Mouse (Mus musculus): ENCODE data around the gene Krt6b. TPM values are rescaled to one million over a fixed set of nuclear protein-coding genes. Genes with fewer than 3 reads are reported as not detected.

Gene Krt6b
- total RNA-seq, 2 experiments from 2014 or later: not detected

Small RNAs within 50 kb of the gene (microRNA-seq; reads per million reads assigned to microRNA genes)
- 0 reads per million in 2 experiments for gene Gm44323
- 0 reads per million in 2 experiments for gene Gm44342
- gene Gm44383: 0 reads per million in 2 experiments
- 0 reads per million in 2 experiments for gene Gm44479

Other genes with a start within 250 kb of the Krt6b start
- under 1 TPM; 0.18 to 0.81 TPM for gene Krt87, start 241.5 kb downstream of the Krt6b start, total RNA-seq (2021)
- not detected for gene Krt88, start 232.5 kb downstream of the Krt6b start, total RNA-seq (2021)
- not detected for gene Krt81, start 216.5 kb downstream of the Krt6b start, total RNA-seq (2021)
- not detected for gene Krt86, start 206.8 kb downstream of the Krt6b start, total RNA-seq (2021)
- gene Krt83, start 188.8 kb downstream of the Krt6b start, total RNA-seq (2021): not detected
- gene Gm49425, start 163.0 kb downstream of the Krt6b start, total RNA-seq (2021): not detected
- gene Krt84, start 147.5 kb downstream of the Krt6b start, total RNA-seq (2021): not detected
- not detected for gene Krt82, start 129.6 kb downstream of the Krt6b start, total RNA-seq (2021)
- gene Krt90, start 117.3 kb downstream of the Krt6b start, total RNA-seq (2021): under 1 TPM; 0.14 to 0.16 TPM
- under 1 TPM in 1 of 2 experiments, not detected in 1; 0.14 TPM for gene Krt75, start 106.4 kb downstream of the Krt6b start, total RNA-seq (2021)
- gene Gm5414, start 52.1 kb downstream of the Krt6b start, total RNA-seq (2021): not detected
- gene Gm5478, start 32.9 kb downstream of the Krt6b start, total RNA-seq (2021): not detected
- gene Krt6a, start 14.0 kb upstream of the Krt6b start, total RNA-seq (2021): not detected
- under 1 TPM; 0.33 to 0.48 TPM for gene Krt5, start 32.6 kb upstream of the Krt6b start, total RNA-seq (2021)
- gene Krt71, start 62.8 kb upstream of the Krt6b start, total RNA-seq (2021): not detected
- not detected for gene Krt72, start 106.2 kb upstream of the Krt6b start, total RNA-seq (2021)
- gene Krt73, start 122.1 kb upstream of the Krt6b start, total RNA-seq (2021): 1 to 10 TPM; 7.7 to 8.2 TPM
- 1 to 10 TPM; 2.6 to 3.7 TPM for gene Krt2, start 137.9 kb upstream of the Krt6b start, total RNA-seq (2021)
- 1 to 10 TPM; 3.4 to 4.4 TPM for gene Krt1, start 170.5 kb upstream of the Krt6b start, total RNA-seq (2021)
- gene Krt77, start 189.4 kb upstream of the Krt6b start, total RNA-seq (2021): 1 to 10 TPM; 7.2 to 9.4 TPM
- not detected for gene Krt76, start 212.6 kb upstream of the Krt6b start, total RNA-seq (2021)
- not detected for gene Krt4, start 244.4 kb upstream of the Krt6b start, total RNA-seq (2021)